Mouse (Mus musculus) megakaryocyte, adult 5-6 weeks (primary cell): ENCODE measurements around the gene Gstp1. TPM values are rescaled to one million over a fixed set of nuclear protein-coding genes. Genes with fewer than 3 reads are reported as not detected.
"Not testable (repeated sequence)": the region's sequence is repeated elsewhere in the genome, so short reads cannot be mapped to it uniquely, and the experiment has no call there.

Experiments
- ATAC-seq: 2 replicates; pipeline ENCODE4 v1.8.0; 2016; ENCODE audit warnings: mild to moderate bottlenecking, inconsistent platforms; ENCODE audit not compliant: poor library complexity, severe bottlenecking
- total RNA-seq, 2 experiments: library from RNA; stranded (forward) in 1 of 2; stranded (reverse) in 1 of 2; fragments of 153-499, 151-499 nt in 1 of 2; fragments of 221-1000, 200-1000 nt in 1 of 2; gene quantifications; 2 replicates each; pipeline versions ENCODE4 v1.2.3 to v1.2.4; 2015 to 2017

The Gstp1 gene
- total RNA-seq, 2 experiments from 2014 or later, result 69.5 to 287 TPM

GRCm38 (mm10) chr19:4060899-4061465 lies 23.2 kb upstream of the Gstp1 start:
- ATAC-seq, result peak; percentile 47; the same call in 1 of the 2 replicates

- ATAC-seq, result not testable (repeated sequence)
Measured at GRCm38 (mm10) chr19:4060044-4060898, 22.5 kb upstream of the Gstp1 start.

GRCm38 (mm10) chr19:4059069-4059740 lies 21.4 kb upstream of the Gstp1 start, which contains the start of gene Gstp3:
TSS of gene Gstp3 (minus strand) at chr19:4059569.
- ATAC-seq, result peak; percentile 72

GRCm38 (mm10) chr19:4058581-4058980 lies 20.8 kb upstream of the Gstp1 start:
- ATAC-seq, result no peak

GRCm38 (mm10) chr19:4057962-4058361 lies 20.2 kb upstream of the Gstp1 start:
- no peak for ATAC-seq

GRCm38 (mm10) chr19:4057389-4057788 lies 19.6 kb upstream of the Gstp1 start:
- no peak for ATAC-seq

- ATAC-seq, result no peak
Measured at GRCm38 (mm10) chr19:4056727-4057126, 18.9 kb upstream of the Gstp1 start.

- no peak for ATAC-seq
Measured at GRCm38 (mm10) chr19:4055947-4056693, 18.3 kb upstream of the Gstp1 start.

- ATAC-seq, result no peak
Measured at GRCm38 (mm10) chr19:4055216-4055946, 17.6 kb upstream of the Gstp1 start.

GRCm38 (mm10) chr19:4054613-4055012 lies 16.8 kb upstream of the Gstp1 start:
- no peak for ATAC-seq

- ATAC-seq, result no peak
Measured at GRCm38 (mm10) chr19:4052516-4053030, 14.8 kb upstream of the Gstp1 start.

GRCm38 (mm10) chr19:4051741-4052515 lies 14.1 kb upstream of the Gstp1 start:
- peak; percentile 38; the same call in 1 of the 2 replicates for ATAC-seq

- ATAC-seq, result no peak
Measured at GRCm38 (mm10) chr19:4051016-4051415, 13.2 kb upstream of the Gstp1 start.

GRCm38 (mm10) chr19:4049069-4049468 lies 11.3 kb upstream of the Gstp1 start:
- not testable (repeated sequence) for ATAC-seq

- peak; percentile 75 for ATAC-seq
Measured at GRCm38 (mm10) chr19:4047859-4048258, 10.1 kb upstream of the Gstp1 start.

GRCm38 (mm10) chr19:4046866-4047254 lies 9.1 kb upstream of the Gstp1 start:
- ATAC-seq, result no peak

- ATAC-seq, result peak; percentile 48
Measured at GRCm38 (mm10) chr19:4045966-4046865, 8.4 kb upstream of the Gstp1 start, which contains the start of gene Gstp2. TSS of gene Gstp2 (minus strand) at chr19:4046023.

- not testable (repeated sequence) for ATAC-seq
Measured at GRCm38 (mm10) chr19:4044109-4044508, 6.3 kb upstream of the Gstp1 start.
